Mouse (Mus musculus) T-helper 2 cell (primary cell): ENCODE measurements around the gene Prpf40b.

Experiments used
- in situ Hi-C: fragments of 300-600 bp; cut with MboI, MseI; formaldehyde crosslinking; loops from one replicate; pipeline ENCODE4 v1.15.1; 2025; ENCODE audit warnings: high pct_unique_total_duplicates

The Prpf40b gene

GRCm38 (mm10) chr15:99290586-99290985 is 4.3 kb upstream of the Prpf40b start:
- in situ Hi-C loops: loop anchor here (5.0 kb wide), 1 partner anchor 77 kb away; no protein-coding TSS in a partner anchor

GRCm38 (mm10) chr15:99294287-99294686 is 600 bp upstream of the Prpf40b start:
- in situ Hi-C loops: loop anchor here (5.0 kb wide), 1 partner anchor 73 kb away; no protein-coding TSS in a partner anchor

GRCm38 (mm10) chr15:99295484-99295981 is 646 bp downstream of the Prpf40b start, which contains the start of gene Fam186b:
Gene Fam186b (minus strand): TSS chr15:99295888.
- in situ Hi-C loops: no loop called here

- in situ Hi-C loops: no loop called here
Observed at GRCm38 (mm10) chr15:99296213-99296612, 1.3 kb downstream of the Prpf40b start.

GRCm38 (mm10) chr15:99307476-99307875 is 12.6 kb downstream of the Prpf40b start:
- in situ Hi-C loops: no loop called here

GRCm38 (mm10) chr15:99309549-99309948 is 14.7 kb downstream of the Prpf40b start:
- in situ Hi-C loops: no loop called here

GRCm38 (mm10) chr15:99310617-99311016 is 15.7 kb downstream of the Prpf40b start:
- in situ Hi-C loops: no loop called here

GRCm38 (mm10) chr15:99314891-99315290 is 20.0 kb downstream of the Prpf40b start:
- in situ Hi-C loops: no loop called here

- in situ Hi-C loops: no loop called here
Observed at GRCm38 (mm10) chr15:99316314-99317266, 21.7 kb downstream of the Prpf40b start.

GRCm38 (mm10) chr15:99317267-99317651 is 22.4 kb downstream of the Prpf40b start:
- in situ Hi-C loops: no loop called here

- in situ Hi-C loops: no loop called here
Observed at GRCm38 (mm10) chr15:99318071-99318470, 23.2 kb downstream of the Prpf40b start.

- in situ Hi-C loops: no loop called here
Observed at GRCm38 (mm10) chr15:99318861-99319410, 24.0 kb downstream of the Prpf40b start.

- in situ Hi-C loops: no loop called here
Observed at GRCm38 (mm10) chr15:99319411-99319871, 24.6 kb downstream of the Prpf40b start.

GRCm38 (mm10) chr15:99320168-99320674 is 25.3 kb downstream of the Prpf40b start:
- in situ Hi-C loops: no loop called here

GRCm38 (mm10) chr15:99320978-99321377 is 26.1 kb downstream of the Prpf40b start:
- in situ Hi-C loops: no loop called here

GRCm38 (mm10) chr15:99324151-99324550 is 29.3 kb downstream of the Prpf40b start:
- in situ Hi-C loops: no loop called here

- in situ Hi-C loops: loop anchor here (5.0 kb wide), 1 partner anchor 52 kb away; no protein-coding TSS in a partner anchor
Observed at GRCm38 (mm10) chr15:99325598-99325997, 30.7 kb downstream of the Prpf40b start.

GRCm38 (mm10) chr15:99326407-99326806 is 31.5 kb downstream of the Prpf40b start:
- in situ Hi-C loops: loop anchor here (5.0 kb wide), 1 partner anchor 51 kb away; no protein-coding TSS in a partner anchor

GRCm38 (mm10) chr15:99326959-99327358 is 32.1 kb downstream of the Prpf40b start:
- in situ Hi-C loops: loop anchor here (5.0 kb wide), 1 partner anchor 50 kb away; no protein-coding TSS in a partner anchor

- in situ Hi-C loops: loop anchor here (5.0 kb wide), 1 partner anchor 49 kb away; no protein-coding TSS in a partner anchor
Observed at GRCm38 (mm10) chr15:99328011-99328410, 33.1 kb downstream of the Prpf40b start.

- in situ Hi-C loops: no loop called here
Observed at GRCm38 (mm10) chr15:99330324-99330723, 35.4 kb downstream of the Prpf40b start.

GRCm38 (mm10) chr15:99331341-99331740 is 36.5 kb downstream of the Prpf40b start:
- in situ Hi-C loops: no loop called here
